Mouse (Mus musculus): ENCODE measurements around the gene Pif1.

GRCm38 (mm10) chr9:65558806-65559205 is 28.2 kb upstream of the Pif1 start:
- TF ChIP-seq GATA1 (IDR thresholded peaks at IDR 0.05; ENCODE audit: borderline replicate concordance, low read length) = no peak
- no peak for TF ChIP-seq FLI1 (IDR thresholded peaks at IDR 0.05; ENCODE audit: low read length)

All from megakaryocyte, embryonic 14.5 days (primary cell).